Mouse (Mus musculus) liver, embryonic 12.5 days (tissue): ENCODE data around the gene Nutm2. TPM values are rescaled to one million over a fixed set of nuclear protein-coding genes. Genes with fewer than 3 reads are reported as not detected.
"Not testable (repeated sequence)": the region's sequence is repeated elsewhere in the genome, so short reads cannot be mapped to it uniquely, and the experiment has no call there.

Source experiments
- ATAC-seq: fragments of 200-750 bp; cut with Nextera tagmentation; 2 replicates; pipeline ENCODE4 v1.8.0; 2017; ENCODE audit warnings: moderate number of reproducible peaks, mild to moderate bottlenecking, moderate library complexity
- H3K27ac ChIP-seq: fragments of 300-500 bp; sonication (generic); 2 replicates; pipeline ENCODE4 v1.5.1; 2016; ENCODE audit warnings: mild to moderate bottlenecking
- H3K27me3 ChIP-seq: fragments of 300-500 bp; sonication (generic); replicated peaks from 2 replicates; pipeline ENCODE4 v1.6.1; 2016; ENCODE audit warnings: mild to moderate bottlenecking, moderate library complexity
- H3K36me3 ChIP-seq: fragments of 300-500 bp; sonication (generic); 2 replicates; pipeline ENCODE4 v1.6.1; 2016; ENCODE audit warnings: mild to moderate bottlenecking, moderate library complexity
- H3K4me1 ChIP-seq: fragments of 300-500 bp; sonication (generic); 2 replicates; pipeline ENCODE4 v1.6.1; 2016
- H3K4me2 ChIP-seq: fragments of 300-500 bp; sonication (generic); 2 replicates; pipeline ENCODE4 v1.6.1; 2016; ENCODE audit warnings: mild to moderate bottlenecking, moderate library complexity
- H3K4me3 ChIP-seq: fragments of 300-500 bp; sonication (generic); 2 replicates; pipeline ENCODE4 v1.5.1; 2016; ENCODE audit warnings: mild to moderate bottlenecking, moderate library complexity
- H3K9ac ChIP-seq: fragments of 300-500 bp; sonication (generic); 2 replicates; pipeline ENCODE4 v1.6.1; 2016; ENCODE audit warnings: mild to moderate bottlenecking, moderate library complexity
- H3K9me3 ChIP-seq: fragments of 300-500 bp; sonication (generic); replicated peaks from 2 replicates; pipeline ENCODE4 v1.6.1; 2016; ENCODE audit warnings: mild to moderate bottlenecking, moderate library complexity
- WGBS: fragments of 180-500 bp; shearing (Covaris S2); methylation state at CpG from one replicate; pipeline ENCODE4 v1.1.7; 2016; ENCODE audit not compliant: insufficient replicate concordance; 5-methylcytosine and 5-hydroxymethylcytosine counted together
- polyA plus RNA-seq: library from polyadenylated mRNA; unstranded; fragments of >200 nt; fragmentation: Nextera tagmentation; extraction: Ambion mirVana; gene quantifications from 2 replicates; pipeline ENCODE4 v1.2.1, GENCODE M21; 2016

Gene Nutm2
- polyA plus RNA-seq: not detected in 2 replicates

DNA sequence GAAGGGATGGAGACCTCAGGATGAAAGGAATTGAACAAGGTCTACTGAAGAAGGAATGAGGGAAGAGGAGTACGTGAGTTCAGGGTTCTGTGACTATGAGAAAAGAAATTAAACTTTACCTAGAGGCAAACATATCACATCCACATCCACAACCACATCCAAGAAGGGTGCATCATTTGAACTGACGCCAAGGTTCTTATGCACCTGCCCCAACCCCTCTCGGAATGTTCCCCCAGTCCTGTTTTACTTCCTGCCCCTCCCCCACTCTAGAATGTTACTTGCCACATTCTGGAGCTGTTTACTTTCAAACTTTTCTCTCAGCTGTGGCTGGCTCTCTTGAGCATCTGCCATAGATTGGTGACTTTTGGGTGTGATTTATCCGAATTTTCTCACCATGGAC is at the start of gene Nutm2:
Gene Nutm2, plus strand, starts transcription at position 301 of the 400 bp plus-strand sequence.
- Histone ChIP-seq H3K27ac (no peak within 1 kb of the TSS), H3K9ac (no peak within 1 kb of the TSS), H3K36me3 (no peaks in the 10 kb centered on the region), H3K9me3 (0 out of 2 replicates have a peak, but pooled peaks cover 4% of the 10 kb centered on the region), H3K4me3 (no peak within 1 kb of the TSS), H3K4me1 (no peaks in the 10 kb centered on the region), H3K27me3 (no peaks in the 10 kb centered on the region), H3K4me2 (no peak within 1 kb of the TSS)
- ATAC-seq: no peak
- WGBS: 53% methylated on average over 4 of the region's 4 CpGs

DNA sequence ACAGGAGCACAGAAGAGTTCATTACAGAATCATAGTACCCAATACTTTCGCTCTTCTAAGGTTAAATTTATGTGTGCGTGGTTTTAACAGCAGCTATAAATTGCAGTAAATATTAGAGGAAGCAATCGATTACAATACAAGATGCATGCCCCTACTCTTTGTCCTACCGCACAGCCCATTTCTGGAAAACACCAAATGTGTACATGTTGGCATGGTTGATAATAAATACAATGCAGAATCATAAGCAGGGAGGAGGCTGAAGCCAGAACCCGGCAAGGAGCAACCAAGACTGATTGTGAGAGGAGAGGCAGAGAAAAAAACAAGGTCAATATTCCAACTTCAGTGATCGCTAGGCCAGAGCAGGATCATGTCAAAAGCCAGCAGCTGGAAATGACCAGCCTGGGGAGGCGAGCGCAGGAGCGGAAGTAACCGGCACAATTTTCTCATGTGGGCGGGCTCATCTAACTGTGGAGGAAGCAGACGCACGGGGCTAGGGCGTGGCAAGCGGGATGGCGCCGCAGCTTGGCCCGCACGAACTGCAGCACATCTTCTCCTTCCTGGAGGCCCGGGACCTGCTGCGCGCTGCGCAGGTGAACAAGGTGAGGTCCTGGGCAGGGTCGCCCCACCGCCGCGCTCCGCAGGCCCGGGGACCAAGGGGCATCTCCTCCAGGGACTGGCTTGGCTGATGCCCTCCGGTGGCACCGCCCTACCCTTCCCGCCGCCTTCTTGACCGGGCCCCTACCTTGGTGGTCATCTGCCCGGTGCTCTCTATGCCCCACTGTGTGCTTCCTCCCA is 49.5 kb upstream of the Nutm2 start, which contains the start of gene Fbxw17:
Gene Fbxw17, plus strand, starts transcription at position 476 of the 795 bp plus-strand sequence.
- 12% methylated on average over 33 of the region's 35 CpGs for WGBS
- H3K4me2 ChIP-seq: peak within 1 kb of the TSS; percentile 81
- no peak within 1 kb of the TSS for H3K27ac ChIP-seq
- no peaks in the 10 kb centered on the region for H3K9me3 ChIP-seq
- H3K27me3 ChIP-seq: no peaks in the 10 kb centered on the region
- peak within 1 kb of the TSS; percentile 72 for H3K4me3 ChIP-seq
- no peaks in the 10 kb centered on the region for H3K36me3 ChIP-seq
- H3K9ac ChIP-seq: peak within 1 kb of the TSS; percentile 64
- ATAC-seq: peak; percentile 87
- peaks cover 15% of the 10 kb centered on the region; the same call in 1 of the 2 replicates for H3K4me1 ChIP-seq

DNA sequence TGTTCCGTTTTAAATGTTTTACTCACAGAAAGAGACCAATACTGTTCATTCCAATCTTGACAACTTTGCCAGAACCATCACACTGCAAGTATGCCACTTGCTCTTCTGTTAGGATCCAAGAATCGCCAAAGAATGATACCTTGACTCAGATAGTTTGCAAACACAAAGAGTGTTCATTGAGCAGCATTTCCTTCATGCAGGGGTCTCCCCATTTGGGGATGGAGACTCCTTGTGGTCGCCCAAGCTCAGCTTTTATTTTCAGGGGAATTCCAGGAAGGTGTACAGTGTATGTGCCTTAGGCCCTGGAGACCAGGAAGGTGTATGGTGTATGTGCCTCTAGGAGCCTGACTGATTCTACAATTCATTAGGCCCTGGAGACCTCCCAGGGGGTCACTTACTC is 48.7 kb upstream of the Nutm2 start:
- H3K4me3 ChIP-seq: peak overlapping the region; percentile 72
- 45% methylated on average over 3 of the region's 3 CpGs for WGBS
- no peak for ATAC-seq
- H3K27me3 ChIP-seq: no peaks in the 10 kb centered on the region
- no peak overlapping the region; the same call in 1 of the 2 replicates for H3K9ac ChIP-seq
- peaks cover 8% of the 10 kb centered on the region for H3K36me3 ChIP-seq
- H3K4me1 ChIP-seq: peaks cover 15% of the 10 kb centered on the region; the same call in 1 of the 2 replicates
- H3K4me2 ChIP-seq: peak overlapping the region; percentile 81
- no peak overlapping the region for H3K27ac ChIP-seq
- H3K9me3 ChIP-seq: no peaks in the 10 kb centered on the region

DNA sequence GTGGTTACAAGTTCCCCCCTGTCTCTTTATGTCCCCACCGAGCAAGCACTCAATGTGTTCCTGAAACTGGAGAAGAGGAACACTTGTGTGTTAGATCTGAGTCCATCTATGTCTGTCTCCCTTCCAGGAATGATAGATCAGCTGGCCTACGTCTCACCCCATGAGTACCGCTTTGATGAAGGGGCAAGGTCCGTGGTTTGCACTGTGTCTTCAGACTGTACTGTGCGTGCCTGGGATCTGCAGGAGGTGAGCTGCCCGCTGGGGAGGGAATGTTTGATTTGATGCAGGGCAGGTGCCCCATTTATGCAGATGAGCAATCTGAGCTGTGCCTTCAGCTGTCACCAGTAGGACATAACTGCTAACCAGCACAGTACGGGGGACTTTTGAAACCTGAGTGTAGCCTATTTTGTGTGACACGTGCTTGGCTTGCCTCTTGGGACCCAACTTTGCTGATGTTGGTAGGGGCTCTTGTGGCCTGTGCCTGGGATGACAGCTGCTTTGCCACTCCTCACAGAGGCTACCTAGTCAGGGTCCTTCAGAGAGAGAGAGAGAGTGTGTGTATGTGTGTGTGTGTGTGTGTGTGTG is 43.4 kb upstream of the Nutm2 start:
- no peaks in the 10 kb centered on the region for H3K9me3 ChIP-seq
- H3K4me3 ChIP-seq: no peak overlapping the region
- H3K9ac ChIP-seq: no peak overlapping the region
- no peak overlapping the region for H3K4me2 ChIP-seq
- no peak for ATAC-seq
- no peak overlapping the region for H3K27ac ChIP-seq
- no peaks in the 10 kb centered on the region for H3K27me3 ChIP-seq
- peaks cover 46% of the 10 kb centered on the region for H3K36me3 ChIP-seq
- 0 out of 2 replicates have a peak, but pooled peaks cover 10% of the 10 kb centered on the region for H3K4me1 ChIP-seq
- 80% methylated on average over 8 of the region's 8 CpGs for WGBS

DNA sequence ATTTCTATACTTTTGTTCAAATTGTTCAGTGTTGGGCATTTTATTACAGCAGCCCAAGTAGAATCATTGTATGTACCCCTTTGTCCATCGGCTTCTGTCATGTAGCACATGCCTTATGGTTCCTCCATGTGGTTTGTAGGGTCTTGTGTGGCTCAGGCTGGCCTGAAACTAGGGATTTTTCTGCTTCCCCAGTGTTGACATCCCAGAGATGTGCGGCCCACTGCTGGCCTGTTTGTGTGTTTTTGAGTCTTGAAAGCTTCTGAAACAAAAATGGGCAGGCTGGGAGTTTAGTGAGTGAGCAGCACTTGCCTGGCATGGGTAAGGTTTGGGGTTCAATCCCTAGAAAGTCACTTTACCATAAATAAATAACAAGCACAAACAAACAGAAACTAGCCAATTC is 42.6 kb upstream of the Nutm2 start:
- H3K9me3 ChIP-seq: no peaks in the 10 kb centered on the region
- no peak overlapping the region for H3K9ac ChIP-seq
- no peak overlapping the region for H3K4me2 ChIP-seq
- WGBS: 68% methylated on average over 2 of the region's 2 CpGs
- H3K27ac ChIP-seq: no peak overlapping the region
- H3K4me3 ChIP-seq: no peak overlapping the region
- no peak for ATAC-seq
- H3K4me1 ChIP-seq: 0 out of 2 replicates have a peak, but pooled peaks cover 7% of the 10 kb centered on the region
- H3K36me3 ChIP-seq: peaks cover 49% of the 10 kb centered on the region
- no peaks in the 10 kb centered on the region for H3K27me3 ChIP-seq

DNA sequence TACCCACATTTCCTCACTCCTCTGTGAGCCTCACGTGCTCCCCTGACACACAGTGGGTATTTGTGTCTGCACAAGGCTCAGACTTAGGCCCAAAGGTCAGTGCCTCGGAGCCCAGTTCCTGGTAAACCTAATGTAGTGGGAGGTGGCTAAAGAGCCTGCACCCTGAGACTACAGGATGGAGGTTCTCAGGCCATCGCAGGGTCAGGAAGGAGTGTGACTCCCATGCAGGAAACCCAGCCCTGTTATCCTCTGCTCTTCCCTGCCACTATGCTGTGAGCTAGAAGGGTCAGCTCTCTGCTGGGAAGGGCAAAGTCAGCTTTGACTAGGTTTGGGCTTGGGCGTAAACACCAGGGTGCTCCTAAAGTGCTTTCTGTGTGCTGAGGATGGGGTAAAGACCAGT is 40.4 kb upstream of the Nutm2 start:
- H3K36me3 ChIP-seq: peaks cover 61% of the 10 kb centered on the region
- H3K4me3 ChIP-seq: no peak overlapping the region
- no peak overlapping the region for H3K4me2 ChIP-seq
- ATAC-seq: no peak
- no peaks in the 10 kb centered on the region for H3K27me3 ChIP-seq
- H3K9me3 ChIP-seq: no peaks in the 10 kb centered on the region
- WGBS: 63% methylated on average over 4 of the region's 4 CpGs
- no peak overlapping the region for H3K27ac ChIP-seq
- no peak overlapping the region for H3K9ac ChIP-seq
- 0 out of 2 replicates have a peak, but pooled peaks cover 7% of the 10 kb centered on the region for H3K4me1 ChIP-seq

DNA sequence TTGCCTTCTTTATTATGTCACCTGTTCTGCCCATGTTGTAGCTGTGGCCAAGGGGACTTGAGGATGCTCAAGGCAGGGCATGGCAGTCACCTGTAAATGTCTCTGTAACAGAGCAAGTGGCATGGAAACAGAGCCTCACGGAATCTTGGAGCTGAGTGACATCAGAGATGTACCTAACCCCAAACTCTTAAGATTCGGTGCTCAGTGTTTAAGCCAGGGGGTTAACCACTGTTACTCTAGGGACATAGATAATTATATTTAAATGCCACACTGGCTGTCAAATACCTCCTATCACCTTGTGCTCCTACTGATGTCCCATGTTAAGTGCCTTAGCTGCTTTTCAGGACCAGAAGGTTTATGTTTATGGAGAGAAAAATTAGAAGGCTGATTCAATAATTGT is 23.3 kb upstream of the Nutm2 start, which contains the start of gene Gm47429:
Gene Gm47429, minus strand, starts transcription at position 101 of the 400 bp plus-strand sequence.
- Histone ChIP-seq H3K4me2 (no peak within 1 kb of the TSS), H3K36me3 (no peaks in the 10 kb centered on the region), H3K27ac (no peak within 1 kb of the TSS), H3K4me1 (no peaks in the 10 kb centered on the region), H3K9me3 (no peaks in the 10 kb centered on the region), H3K27me3 (no peaks in the 10 kb centered on the region), H3K9ac (no peak within 1 kb of the TSS), H3K4me3 (no peak within 1 kb of the TSS)
- ATAC-seq: no peak
- WGBS: 70% methylated on average over 2 of the region's 2 CpGs

DNA sequence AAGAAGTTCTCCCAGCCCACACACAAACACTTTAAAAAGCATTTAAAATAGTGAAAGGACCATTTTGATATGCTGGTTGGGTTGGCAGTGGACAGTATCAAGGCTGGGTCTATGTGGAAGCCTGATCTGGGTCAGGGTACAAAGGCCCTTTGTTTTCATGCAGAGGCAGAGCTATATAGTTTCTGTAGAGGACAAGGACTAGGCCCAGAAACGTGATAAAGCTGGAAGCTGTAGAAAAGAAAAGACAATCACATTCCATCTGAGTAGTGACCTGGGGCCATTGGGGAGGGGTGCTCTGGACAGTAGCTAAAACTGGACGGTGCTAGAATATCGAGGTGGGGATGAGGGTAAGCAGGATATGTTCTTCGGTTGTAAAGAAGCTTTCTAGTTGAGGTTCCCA is 21.8 kb upstream of the Nutm2 start:
- no peaks in the 10 kb centered on the region for H3K36me3 ChIP-seq
- ATAC-seq: no peak
- H3K9me3 ChIP-seq: no peaks in the 10 kb centered on the region
- WGBS: 63% methylated on average over 4 of the region's 4 CpGs
- H3K9ac ChIP-seq: no peak overlapping the region
- H3K4me1 ChIP-seq: no peaks in the 10 kb centered on the region
- H3K27ac ChIP-seq: no peak overlapping the region
- H3K4me3 ChIP-seq: no peak overlapping the region
- no peak overlapping the region for H3K4me2 ChIP-seq
- no peaks in the 10 kb centered on the region for H3K27me3 ChIP-seq

DNA sequence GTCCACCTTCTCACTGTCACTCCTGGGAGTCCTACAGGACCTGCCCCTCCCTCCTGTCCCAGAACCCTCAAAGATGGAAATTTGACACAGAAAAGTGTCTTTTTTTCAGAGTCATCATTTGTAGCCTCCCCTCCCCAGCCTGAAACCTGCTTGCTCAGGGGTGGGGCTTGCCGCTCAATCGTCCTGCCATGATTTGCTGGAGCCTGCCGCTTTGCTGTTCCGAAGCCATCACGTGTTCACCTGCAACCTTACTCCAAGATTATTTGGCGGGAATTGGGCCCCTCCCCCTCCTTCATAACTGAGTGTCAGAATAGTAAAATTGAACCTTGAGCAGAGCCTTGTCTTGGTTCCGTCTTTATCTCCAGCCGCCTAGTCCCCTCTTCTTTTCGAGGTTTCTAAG is 14.8 kb upstream of the Nutm2 start:
- WGBS: 46% methylated on average over 9 of the region's 9 CpGs
- H3K9me3 ChIP-seq, H3K27ac ChIP-seq, H3K4me1 ChIP-seq, H3K27me3 ChIP-seq, H3K4me2 ChIP-seq, H3K4me3 ChIP-seq, ATAC-seq, H3K36me3 ChIP-seq, H3K9ac ChIP-seq: not testable (repeated sequence)

DNA sequence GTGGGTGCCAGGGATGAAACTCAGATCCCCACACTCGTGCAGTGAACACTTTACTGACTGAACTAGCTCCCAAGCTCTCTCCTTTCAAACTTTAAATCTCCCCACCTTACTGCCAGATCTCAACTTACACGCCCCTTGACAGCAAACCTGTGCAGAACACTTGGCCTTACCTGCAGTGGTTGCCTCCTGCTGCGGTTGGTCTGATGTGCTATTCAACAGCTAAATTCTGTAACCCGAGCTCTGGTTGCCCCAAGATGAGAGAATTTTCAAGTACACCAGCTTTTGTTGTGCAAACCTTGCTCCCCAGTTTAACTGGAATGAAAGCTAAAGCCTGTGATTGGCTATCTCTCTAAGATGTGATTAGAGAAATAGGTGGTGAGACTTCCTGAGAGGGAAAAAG is 13.7 kb upstream of the Nutm2 start:
- Histone ChIP-seq H3K9me3 (no peaks in the 10 kb centered on the region), H3K4me1 (no peaks in the 10 kb centered on the region), H3K4me3 (no peak overlapping the region), H3K27ac (no peak overlapping the region), H3K36me3 (no peaks in the 10 kb centered on the region), H3K4me2 (no peak overlapping the region), H3K9ac (no peak overlapping the region), H3K27me3 (no peaks in the 10 kb centered on the region)
- no peak for ATAC-seq
- 28% methylated on average over 4 of the region's 4 CpGs for WGBS

DNA sequence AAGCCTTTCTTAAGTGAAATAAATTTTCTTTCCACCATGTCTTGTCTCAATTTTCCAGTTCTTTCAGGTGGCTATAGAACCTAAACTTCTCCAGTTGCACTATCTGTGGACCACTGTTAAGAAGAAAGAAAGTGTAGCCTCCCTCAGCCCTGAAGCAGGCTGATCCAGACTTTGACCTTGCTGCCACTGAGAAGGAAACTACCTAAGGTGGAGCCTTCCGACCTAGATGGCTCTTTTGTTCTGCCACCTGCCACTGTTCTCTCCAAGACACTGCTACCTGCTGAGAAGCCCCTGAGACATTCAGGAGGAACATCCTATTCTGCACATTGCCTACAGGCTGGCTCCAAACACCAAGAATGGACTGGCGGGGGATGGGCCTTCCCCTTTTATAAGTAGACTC is 6.7 kb upstream of the Nutm2 start:
- not testable (repeated sequence) for H3K27me3 ChIP-seq, ATAC-seq, H3K36me3 ChIP-seq, H3K27ac ChIP-seq, H3K9me3 ChIP-seq, H3K4me1 ChIP-seq, H3K4me2 ChIP-seq, H3K9ac ChIP-seq, H3K4me3 ChIP-seq
- 70% methylated on average over 2 of the region's 2 CpGs for WGBS
